Mouse (Mus musculus) gastrocnemius, postnatal 4 days (tissue): Measurements from ENCODE around the gene Asb4. TPM values are rescaled to one million over a fixed set of nuclear protein-coding genes. Genes with fewer than 3 reads are reported as not detected.

Source experiments
- DNase-seq, 2 experiments: peaks; one replicate each; pipeline ENCODE4 v3.0.0; 2021 to 2022; ENCODE audit warnings: low spot score in 2 of 2, mixed read lengths in 2 of 2
- total RNA-seq, 2 experiments: library from RNA; stranded (reverse); gene quantifications; 2 replicates each; pipeline ENCODE4 v1.2.3; 2021

Gene Asb4
- total RNA-seq, 2 experiments from 2014 or later: 17.1 to 19.7 TPM

- no peak for DNase-seq
These were observed 7.8 kb downstream of the Asb4 start for GRCm38 (mm10) chr6:5390952-5391351.

DNA sequence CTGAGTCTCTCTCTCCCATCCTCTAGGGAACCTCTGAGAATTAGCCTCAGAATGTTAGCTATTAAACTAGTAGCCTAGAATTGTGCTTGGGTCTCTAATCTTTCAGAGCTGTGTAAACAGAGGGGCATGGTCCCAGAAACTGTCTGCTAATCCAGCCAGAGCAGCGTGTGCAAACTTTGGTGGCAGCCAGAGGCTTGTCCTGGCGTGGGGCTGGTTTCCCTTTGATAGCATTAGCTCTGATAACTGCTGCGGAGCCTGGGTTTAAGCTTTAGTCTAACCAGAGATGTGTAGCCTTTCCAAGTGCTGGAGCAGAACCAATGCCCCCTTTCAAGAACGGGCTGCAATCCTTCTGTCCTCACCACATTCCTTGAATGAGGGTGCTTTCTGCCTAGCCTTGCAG is 11.8 kb downstream of the Asb4 start:
- DNase-seq: no peak

DNA sequence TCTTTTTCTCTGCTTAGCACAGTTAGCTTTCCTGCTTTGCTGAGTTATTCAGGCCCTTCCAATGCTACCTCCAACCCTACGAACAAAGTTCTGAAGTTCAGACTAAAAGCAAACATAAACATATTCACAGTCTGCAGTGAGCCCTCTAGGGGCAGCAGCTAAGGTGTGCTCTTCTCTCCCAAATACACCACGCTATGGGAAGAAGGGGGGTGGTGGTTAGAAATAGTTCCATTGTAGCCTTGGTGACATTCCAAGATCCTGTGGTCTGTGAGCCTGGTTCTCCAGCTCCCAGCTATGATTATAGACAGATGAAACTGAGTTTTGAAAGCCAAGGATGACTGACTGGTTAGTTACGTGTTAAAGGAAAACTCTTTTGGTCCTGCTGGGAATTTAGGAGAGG is 13.6 kb downstream of the Asb4 start:
- DNase-seq: no peak

DNA sequence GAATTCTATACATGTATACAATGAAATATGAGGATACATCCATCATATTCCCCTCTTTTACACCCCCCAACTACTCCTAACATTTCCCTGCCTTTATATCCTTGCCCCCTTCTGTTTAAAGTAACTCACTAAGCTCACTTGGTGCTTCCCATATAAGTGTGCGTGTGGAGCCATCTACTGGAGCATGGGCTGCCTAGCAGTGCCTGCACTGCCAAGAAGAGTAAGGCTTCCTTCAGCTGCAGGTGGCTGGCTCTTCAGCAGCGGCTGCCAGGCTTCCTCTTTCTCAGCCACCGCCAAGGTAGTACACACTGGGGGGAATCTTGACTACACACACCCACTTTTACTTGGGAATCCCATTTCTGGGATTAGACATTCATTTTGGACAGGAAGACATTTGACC is 18.2 kb downstream of the Asb4 start:
- DNase-seq: peak in 1 of 2 experiments; percentile 65

GRCm38 (mm10) chr6:5403095-5403815 is 20.1 kb downstream of the Asb4 start:
- DNase-seq: no peak

DNA sequence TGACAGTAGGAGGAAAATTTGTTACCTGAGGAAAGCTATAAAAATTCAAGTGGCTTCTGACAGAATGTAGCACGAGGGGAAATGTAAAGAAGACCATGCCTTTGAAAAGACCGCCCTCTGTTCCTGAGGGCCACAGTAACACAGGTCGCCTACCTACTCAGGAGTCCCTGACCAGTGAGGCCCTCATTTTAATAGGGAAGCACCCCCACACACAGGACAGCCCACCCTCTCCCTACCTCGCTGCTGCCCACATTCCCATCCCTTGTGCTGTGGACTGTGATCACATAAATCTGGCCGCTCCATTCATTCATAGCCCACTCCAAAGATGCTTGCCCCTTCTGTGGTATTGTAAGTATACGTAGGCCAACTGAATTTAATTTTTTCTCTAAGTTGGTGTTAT is 20.8 kb downstream of the Asb4 start:
- DNase-seq: no peak

DNA sequence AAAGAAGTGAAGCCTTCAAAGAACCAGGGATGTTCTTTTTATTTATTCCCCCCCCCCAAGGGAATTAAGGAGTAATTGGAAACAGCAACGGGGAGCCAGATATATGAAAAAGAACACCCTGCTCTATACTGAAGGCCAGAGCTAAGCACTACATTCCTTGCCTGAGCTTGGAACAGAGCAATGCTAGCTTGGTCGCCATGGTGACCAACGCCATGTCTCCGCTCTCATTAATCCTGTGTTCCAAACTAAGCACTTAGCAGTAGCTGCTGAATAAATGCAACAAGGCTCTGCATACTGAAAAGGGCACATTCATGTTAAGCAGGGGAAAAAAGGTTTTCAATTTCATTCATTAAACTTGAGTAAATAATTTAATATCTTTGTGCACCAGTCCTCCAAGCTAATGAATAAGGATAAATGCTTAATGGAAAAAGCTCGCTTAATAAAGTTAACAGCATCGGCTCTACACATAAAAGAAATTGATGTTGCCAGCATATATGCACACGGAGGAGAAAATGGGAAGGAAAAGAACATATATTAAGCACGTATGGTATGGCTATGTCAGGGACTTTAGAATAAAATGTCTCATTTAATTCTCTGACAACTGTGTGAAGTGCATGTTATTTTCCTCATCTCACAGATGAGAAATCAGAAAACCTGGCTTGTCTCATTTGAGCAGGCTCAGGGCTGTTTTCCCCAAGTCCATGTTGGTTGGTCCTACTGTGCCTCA is 25.4 kb downstream of the Asb4 start:
- DNase-seq: no peak

GRCm38 (mm10) chr6:5409676-5410075 is 26.5 kb downstream of the Asb4 start:
- DNase-seq: no peak

GRCm38 (mm10) chr6:5410697-5411391 is 27.7 kb downstream of the Asb4 start:
- peak; percentile 48 to 76 for DNase-seq

- peak in 1 of 2 experiments; percentile 47 for DNase-seq
These were observed 30.1 kb downstream of the Asb4 start for GRCm38 (mm10) chr6:5413282-5413681.

DNA sequence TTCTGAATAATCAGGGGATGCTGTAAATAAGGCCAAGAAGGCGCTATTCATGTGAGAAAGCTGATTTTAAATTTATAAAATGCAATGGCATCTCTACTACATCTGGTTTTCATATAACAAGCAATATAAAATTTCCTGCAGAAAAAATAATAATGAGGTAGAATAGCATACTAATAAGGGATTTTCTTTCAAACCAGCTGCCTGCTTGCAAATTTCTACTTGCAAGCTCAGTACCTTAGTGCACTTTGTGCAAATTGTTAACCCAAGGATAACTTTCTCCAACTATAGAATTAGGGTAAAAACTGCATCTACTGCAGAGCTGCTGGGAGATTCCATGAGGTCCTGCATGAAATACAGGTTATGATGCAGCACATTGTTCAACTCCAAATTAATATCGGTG is 38.3 kb downstream of the Asb4 start:
- DNase-seq: no peak

- DNase-seq: no peak
These were observed 39.2 kb downstream of the Asb4 start for GRCm38 (mm10) chr6:5422386-5422785.

- DNase-seq: no peak
These were observed 40.4 kb downstream of the Asb4 start for GRCm38 (mm10) chr6:5423594-5423993.

- DNase-seq: no peak
These were observed 43.8 kb downstream of the Asb4 start for GRCm38 (mm10) chr6:5427033-5427432.

- DNase-seq: no peak
These were observed 46.4 kb downstream of the Asb4 start for GRCm38 (mm10) chr6:5429562-5429961.

DNA sequence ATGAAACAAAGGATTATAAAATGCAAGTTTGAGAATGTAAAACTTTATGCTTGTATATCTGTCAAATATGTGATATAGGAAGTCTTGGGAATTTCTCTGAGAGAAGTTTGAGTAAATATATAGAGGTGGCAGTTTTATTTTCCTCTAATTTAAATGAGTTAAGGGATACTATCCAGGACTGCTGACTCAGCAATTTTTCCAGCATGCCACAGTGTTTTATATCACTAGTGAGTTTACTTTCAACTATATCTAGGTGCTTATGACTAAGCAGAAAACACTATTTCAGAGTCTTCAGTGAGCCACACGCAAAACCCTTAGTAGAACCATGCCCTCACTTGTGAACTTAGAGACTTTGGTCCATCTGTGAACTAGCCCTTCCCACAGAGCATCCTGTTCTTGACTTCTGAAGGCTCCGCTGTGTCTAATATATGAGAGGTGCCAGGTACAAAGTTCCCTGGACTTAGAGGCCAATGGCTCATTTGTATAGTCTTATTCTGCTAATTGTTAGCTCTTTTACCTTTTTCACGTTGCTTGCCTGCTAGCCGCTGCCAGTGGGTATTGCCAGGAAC is 46.9 kb downstream of the Asb4 start:
- no peak for DNase-seq

- no peak for DNase-seq
These were observed 50.7 kb downstream of the Asb4 start for GRCm38 (mm10) chr6:5433887-5434286.

GRCm38 (mm10) chr6:5437757-5438156 is 54.6 kb downstream of the Asb4 start:
- DNase-seq: no peak

- DNase-seq: no peak
These were observed 58.0 kb downstream of the Asb4 start for GRCm38 (mm10) chr6:5441221-5441620.

DNA sequence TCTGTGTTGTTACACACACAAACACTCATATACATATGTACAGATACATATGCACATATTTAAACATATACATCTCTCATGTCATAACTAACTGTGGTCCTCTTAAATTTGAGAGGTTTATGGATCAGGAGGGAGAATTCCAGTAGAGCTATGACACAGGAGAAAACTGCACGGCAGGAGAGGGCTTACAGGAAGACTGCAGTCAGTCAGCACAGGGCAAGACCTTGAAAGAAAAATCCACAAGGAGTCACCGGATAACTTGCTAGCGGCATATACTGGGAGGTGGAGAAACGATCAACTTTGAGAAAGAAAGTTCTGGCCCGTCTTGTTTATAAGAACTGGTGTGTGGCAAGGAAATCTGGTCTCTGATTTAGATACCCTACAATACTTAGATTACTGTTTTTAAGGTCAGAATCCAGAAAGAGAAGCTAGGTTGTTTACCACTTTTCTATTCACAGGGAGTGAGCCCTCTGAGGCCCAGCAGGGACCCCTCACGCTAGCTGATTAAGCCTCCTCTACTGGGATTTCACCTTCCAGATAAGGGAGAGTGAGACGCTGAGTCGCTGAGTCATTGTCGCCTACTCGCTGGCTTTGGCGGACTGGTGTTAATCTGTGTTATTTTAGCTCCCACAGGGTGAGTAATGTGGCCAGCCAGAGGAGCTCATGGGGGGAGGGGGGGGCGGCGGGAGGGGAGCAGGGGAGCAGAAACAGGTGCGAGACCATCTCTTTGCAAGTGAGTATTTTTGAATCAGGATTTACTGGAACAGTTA is 59.3 kb downstream of the Asb4 start:
- peak in 1 of 2 experiments; percentile 16 for DNase-seq
